Mouse (Mus musculus) urinary bladder, postnatal 25 days (tissue): ENCODE measurements around the gene Ttl.
A peak's percentile ranks its signal among the peaks of the same experiment; 100 is the strongest.

ENCODE experiments used
- DNase-seq: peaks from one replicate; pipeline ENCODE4 v3.0.0; 2022; ENCODE audit warnings: low spot score

The Ttl gene

GRCm38 (mm10) chr2:129084959-129085358 lies 19.2 kb downstream of the Ttl start:
- no peak for DNase-seq

- DNase-seq = no peak
Measured at GRCm38 (mm10) chr2:129087520-129087919, 21.8 kb downstream of the Ttl start.

DNA sequence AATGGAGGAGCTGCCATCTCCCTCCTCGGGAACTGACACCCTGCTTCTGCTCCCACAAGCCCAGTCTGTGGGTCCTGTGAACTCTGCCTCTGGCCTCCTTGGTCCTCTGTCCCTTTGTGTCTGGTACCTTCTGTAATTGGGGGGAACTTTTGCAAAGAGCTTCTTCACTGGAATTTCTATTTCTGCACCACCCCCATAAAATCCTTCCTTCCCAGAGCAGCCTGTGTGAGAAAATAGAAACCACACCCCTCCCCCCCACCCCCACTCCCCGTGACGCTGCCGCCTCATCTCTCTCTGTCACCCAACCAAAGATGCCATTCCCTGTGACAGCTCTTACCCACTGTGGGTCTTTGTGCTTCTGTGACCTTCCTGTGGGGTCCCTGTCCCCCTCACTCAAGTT lies 24.6 kb downstream of the Ttl start:
- DNase-seq = no peak

- DNase-seq = no peak
Measured at GRCm38 (mm10) chr2:129092810-129093209, 27.1 kb downstream of the Ttl start.

DNA sequence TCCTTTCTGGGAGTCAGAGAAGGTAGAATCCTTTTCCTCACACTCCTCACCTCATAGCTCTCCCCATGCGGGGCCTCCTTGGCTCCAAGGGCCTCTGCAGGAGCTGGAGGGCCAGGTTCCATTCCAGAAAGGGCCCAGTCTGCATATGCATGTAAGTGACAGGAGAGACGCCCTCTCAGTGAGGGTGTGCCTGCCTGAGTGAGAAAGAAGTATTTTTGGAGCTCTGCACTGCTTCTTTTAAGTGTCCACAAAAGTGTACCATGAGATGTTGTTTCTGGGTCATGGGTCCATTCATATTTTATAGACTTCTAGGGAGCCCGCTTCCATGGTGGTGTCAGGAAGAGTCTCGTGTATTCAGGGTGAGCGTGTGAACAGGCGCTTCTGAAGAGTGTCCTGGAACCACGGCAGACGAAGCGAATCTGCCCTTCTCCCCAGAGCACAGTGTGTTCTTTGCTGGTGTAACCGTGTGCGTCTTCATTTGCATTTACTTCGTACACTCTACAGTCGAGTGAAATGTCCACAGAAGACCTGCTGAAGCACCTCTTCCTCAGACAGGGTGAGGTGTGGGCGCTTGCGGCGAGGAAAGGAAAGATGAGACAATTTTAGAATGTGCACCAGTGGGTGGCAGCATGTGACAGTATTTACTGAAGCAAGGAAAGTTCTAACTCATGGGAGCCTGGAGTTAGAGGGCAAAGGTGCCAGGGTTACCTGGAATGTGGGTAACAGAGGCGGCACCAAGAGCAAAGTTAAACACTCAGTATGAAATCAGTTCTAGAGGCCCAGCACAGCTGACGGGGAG lies 28.4 kb downstream of the Ttl start:
- no peak for DNase-seq

DNA sequence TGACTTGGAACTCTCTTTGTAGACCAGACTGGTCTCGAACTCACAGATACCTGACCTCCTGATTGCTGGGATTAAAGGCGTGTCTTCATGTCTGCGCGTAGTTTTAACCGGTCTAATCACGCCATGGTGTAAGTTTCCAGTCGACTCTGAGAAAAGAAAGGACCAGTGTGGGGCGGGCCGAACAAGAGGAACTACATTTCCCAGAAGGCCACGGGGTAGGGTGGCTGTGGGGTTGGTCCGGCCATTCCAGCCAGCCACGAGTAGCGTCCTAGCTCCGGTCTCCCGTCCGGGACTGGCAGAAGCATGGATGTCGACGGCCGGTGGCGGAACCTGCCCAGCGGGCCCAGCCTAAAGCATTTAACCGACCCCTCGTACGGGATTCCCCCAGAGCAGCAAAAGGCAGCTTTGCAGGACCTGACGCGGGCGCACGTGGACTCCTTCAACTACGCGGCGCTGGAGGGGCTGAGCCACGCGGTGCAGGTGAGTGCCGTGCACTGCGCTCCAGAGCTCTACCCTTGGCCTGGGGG lies 35.1 kb downstream of the Ttl start, which contains the start of gene Polr1b:
Polr1b (plus strand) TSS at position 212 of the 527 bp plus-strand sequence.
- DNase-seq = peak; percentile 76

DNA sequence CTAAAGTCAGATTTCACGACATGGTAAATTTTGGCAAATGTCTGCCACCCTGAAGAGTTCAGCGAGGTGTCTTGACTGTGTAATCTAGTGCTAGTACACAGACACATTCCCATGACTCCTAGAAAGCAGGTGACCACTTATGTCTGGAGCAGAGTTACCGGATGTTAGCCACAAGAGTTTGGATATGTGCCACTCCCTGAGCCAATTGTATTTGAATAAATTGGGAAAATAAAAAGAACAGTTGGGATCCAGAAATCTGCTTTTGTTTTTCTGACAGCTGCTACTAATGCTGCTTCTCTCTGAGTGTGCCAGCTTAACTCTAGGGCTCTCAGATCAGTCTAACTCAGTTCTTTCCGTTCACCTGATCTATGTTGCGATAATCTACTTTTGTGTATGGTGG lies 47.2 kb downstream of the Ttl start:
- no peak for DNase-seq

GRCm38 (mm10) chr2:129115706-129116367 lies 50.1 kb downstream of the Ttl start:
- no peak for DNase-seq

- no peak for DNase-seq
Measured at GRCm38 (mm10) chr2:129116368-129116739, 50.6 kb downstream of the Ttl start.

DNA sequence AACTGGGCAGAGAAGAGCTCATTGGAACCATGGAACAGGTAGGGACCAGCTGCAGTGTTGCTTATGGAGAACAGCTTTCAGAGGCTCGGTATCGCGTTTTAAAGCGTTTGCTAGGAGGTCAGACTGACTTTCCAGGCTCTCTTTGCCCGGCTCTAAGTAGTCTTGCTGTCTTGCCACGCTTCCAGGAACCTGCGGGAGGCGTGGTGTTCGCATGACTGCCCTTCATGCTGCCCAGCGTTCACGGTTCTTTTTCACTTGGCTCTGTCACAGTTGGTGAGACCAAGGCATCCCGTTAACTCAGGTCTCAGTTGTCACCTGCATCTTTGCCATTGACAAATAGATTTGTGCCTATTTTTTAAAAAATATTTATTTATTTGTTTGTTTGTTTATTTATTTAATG lies 52.3 kb downstream of the Ttl start:
- no peak for DNase-seq

GRCm38 (mm10) chr2:129121986-129122385 lies 56.2 kb downstream of the Ttl start:
- DNase-seq = no peak

DNA sequence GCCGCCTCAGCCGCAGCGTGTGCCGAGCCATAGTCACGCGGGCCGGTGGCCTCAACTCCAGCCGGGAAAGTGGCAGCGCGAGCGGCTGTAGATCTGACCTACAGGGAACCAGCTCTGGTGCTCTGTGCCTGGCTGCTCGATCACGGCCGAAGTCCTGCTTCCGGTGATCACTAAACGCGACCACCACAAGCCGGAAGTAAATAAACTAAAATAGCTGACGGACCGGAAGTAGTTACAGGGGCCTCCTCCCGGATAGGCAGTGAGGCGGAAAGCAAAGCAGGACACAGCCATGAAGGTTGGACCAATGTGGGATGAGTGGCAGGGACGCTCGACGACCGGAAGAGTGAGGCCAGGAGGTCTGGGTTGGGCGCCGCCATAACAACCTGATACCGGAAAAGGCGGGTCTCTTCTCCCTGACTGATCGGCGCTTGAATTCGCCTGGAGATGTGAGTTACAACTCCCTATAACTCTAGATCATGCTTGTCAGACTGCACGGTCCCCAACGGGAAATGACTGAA lies 63.7 kb downstream of the Ttl start, which contains the start of gene Chchd5:
Chchd5 (plus strand) TSS at position 289 of the 518 bp plus-strand sequence.
- peak; percentile 67 for DNase-seq

- peak; percentile 25 for DNase-seq
Measured at GRCm38 (mm10) chr2:129129987-129130545, 64.3 kb downstream of the Ttl start.

DNA sequence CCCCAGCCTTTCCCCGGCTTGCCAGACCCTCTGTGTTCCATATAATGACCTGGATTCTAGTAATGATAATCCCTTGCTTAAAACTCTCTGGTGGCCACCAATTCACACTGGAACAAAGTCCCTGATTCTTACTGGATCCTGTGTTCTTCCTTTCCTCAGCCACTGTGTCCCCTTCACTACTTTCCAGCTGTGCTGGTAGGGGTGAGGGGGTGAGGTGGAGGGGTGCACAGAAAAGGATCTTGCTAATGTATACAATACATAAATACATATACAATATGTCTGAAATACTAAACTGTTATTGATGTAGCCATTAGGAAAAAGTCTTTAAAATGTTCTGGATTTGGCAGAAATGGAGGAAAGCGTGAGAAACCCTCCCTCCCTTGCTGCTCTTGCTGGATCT lies 65.0 kb downstream of the Ttl start:
- no peak for DNase-seq

- DNase-seq = no peak
Measured at GRCm38 (mm10) chr2:129132231-129132630, 66.5 kb downstream of the Ttl start.

- no peak for DNase-seq
Measured at GRCm38 (mm10) chr2:129133006-129133805, 67.5 kb downstream of the Ttl start.

DNA sequence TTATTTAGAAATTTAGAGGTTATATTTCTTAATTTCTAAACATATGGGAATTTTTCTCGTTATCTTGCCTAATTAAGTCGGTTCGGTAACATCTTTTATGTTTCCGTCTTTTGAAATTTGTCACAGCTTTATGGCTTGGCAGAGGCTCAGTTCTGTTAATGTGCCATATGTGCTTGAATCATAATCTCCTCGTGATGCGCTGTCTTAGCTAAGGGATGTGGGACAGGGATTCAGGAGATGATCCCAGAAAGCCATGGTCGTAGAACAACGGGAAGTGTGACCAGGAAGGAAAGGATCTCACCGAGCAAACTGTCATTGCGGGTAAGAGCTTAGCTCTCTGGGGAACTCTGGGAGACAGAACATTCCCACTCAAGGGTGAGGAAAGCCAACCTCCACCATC lies 74.2 kb downstream of the Ttl start:
- DNase-seq = no peak
